Mouse (Mus musculus) right cerebral cortex, postnatal 14 days (tissue): ENCODE data around the gene Rcn3.
"Not testable (repeated sequence)": the region's sequence is repeated elsewhere in the genome, so short reads cannot be mapped to it uniquely, and the experiment has no call there.

ENCODE experiments used
- DNase-seq: peaks from one replicate; pipeline ENCODE4 v3.0.0; 2022

Rcn3 gene

DNA sequence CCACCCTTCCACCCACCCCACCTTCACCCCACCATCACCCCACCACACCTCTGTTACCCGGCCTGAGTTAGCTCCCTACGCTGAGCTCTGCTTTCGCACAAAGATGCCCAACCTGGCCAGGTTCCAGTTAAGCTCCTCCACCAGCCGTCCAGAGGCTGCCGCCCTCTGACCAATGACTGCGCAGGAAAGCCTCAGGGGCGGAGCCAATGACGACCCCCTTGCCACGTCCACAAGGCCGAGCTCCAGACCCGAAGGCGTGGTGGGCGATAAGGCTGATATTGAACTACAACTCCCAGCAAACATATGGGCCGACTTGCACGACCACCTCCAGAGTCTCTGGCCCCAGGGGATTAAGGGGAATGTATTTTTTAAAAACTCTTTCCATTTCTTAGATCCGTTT, at the start of gene Rcn3:
Gene Rcn3, minus strand, starts transcription at position 174 of the 400 bp plus-strand sequence.
- peak; percentile 59 for DNase-seq

- DNase-seq: no peak
These were observed 49.3 kb upstream of the Rcn3 start for GRCm38 (mm10) chr7:45141319-45141718.

DNA sequence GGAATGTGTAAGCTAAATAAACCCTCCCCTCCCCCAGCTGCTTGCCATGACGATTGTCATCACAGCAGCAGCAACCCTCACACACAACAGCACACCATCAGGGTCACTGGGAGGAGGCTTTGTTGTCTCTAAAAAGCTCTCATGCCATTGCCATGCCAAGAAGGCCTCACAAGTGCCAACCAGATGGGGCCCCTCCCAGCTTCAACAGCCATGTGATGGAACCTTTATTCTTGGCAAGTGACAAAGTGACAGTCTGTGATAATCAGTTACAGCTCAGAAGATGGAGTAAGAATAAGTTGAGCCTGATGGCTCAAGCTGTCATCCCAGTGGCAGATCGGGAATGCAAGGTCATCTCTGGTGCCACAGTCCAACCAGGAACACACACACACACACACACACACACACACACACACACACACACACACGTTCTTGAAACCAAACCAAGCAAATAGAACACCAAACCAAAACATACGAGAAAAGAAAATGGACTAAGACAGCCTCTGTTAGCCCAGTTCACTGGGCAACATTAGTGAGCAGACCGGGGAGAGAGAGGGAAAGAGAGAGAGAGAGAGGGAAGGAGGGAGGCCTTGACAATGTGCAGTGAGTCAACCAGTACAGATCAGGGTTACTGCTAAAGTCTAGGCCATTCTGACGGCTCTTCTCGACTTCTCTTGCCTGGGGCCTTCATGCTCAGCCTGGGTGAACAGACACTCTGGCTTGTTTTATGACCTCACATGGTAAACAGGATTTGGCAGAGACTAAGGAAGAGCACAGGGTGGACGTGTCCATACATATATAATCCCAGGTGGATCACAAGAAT, 48.1 kb upstream of the Rcn3 start:
- DNase-seq: no peak

- no peak for DNase-seq
These were observed 46.4 kb upstream of the Rcn3 start for GRCm38 (mm10) chr7:45138403-45138802.

- no peak for DNase-seq
These were observed 45.4 kb upstream of the Rcn3 start for GRCm38 (mm10) chr7:45137171-45138006.

- DNase-seq: peak; percentile 86
These were observed 44.1 kb upstream of the Rcn3 start, which contains the start of the genes Gm45713 and Flt3l for GRCm38 (mm10) chr7:45135993-45136567. Gene Gm45713 (minus strand): TSS chr7:45136231. Gene Flt3l (minus strand): TSS chr7:45136432.

DNA sequence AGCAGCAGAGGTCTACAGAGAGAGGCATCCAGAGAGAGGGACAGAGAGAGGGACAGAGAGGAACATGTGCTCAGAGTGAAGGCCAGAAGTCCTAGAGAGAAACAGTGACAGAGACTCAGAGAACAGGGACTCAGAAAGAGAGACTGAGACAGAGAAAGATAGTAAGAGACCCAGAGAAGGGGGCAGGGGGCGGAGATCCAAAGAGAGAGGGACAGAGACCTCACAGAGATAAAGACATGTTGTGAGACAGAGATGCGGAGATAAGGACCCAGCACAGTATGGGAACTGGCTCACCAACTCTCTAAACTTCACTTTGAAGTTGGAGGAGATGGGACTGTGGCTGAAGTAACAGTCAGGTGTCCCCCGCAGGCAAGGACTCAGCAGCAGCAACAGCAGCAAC, 43.3 kb upstream of the Rcn3 start:
- DNase-seq: no peak

DNA sequence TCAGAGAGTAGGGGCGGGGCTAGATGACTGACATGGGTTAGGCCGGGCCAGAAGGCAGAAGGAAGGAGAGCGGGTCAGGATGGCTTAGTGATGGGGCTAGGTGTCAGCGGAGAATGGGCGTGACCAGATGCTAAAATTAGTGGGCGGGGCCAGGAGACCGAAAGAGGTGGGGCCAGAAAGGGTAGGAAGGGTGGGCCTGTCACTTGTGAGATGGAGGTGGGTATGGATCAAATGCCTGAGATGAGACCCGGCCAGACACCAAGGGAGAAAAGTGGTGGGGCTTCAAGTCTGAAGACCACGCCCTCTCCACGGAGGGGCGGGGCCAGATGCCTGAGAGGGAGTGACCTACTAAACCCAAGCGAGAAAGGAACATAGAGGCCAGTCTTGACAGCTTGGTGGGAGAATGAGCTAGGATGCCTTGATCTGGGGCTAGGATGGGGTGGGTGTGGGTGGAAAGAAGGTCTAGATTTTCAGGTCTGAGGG, 42.6 kb upstream of the Rcn3 start:
- no peak for DNase-seq

DNA sequence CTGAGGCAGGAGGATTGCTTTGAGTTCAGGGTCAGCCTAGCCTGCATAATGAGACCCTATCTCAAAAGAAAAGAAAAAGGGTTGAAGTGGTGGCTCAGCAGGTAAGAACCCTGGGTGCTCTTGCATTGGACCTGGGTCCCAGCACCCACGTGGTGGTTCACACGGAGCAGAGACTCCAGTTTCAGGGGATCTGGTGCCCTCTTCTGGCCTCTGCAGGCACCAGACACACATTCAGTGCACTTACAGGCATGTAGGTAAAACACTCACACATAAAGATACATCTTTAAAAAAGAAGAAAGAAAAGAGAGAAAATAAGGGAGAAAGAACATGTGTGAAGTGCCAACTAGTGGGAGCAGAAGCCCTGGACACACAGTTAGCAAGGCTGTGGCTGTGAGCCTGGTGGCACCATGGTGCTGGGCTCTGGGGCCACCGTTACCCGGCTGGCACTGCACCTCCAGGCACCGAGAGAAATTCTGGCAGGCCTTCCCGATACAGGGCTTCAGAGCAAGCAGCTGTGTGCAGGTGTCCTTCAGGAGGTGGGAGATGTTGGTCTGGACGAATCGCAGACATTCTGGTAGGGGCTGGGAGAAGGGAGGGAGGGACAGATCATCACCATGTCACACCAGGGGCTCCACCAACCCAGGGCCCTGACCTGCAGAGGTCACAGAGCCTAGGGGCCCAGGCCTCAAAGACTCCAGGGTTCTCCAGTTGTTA, 41.6 kb upstream of the Rcn3 start:
- DNase-seq: no peak

GRCm38 (mm10) chr7:45131850-45132249, 39.8 kb upstream of the Rcn3 start:
- no peak for DNase-seq

DNA sequence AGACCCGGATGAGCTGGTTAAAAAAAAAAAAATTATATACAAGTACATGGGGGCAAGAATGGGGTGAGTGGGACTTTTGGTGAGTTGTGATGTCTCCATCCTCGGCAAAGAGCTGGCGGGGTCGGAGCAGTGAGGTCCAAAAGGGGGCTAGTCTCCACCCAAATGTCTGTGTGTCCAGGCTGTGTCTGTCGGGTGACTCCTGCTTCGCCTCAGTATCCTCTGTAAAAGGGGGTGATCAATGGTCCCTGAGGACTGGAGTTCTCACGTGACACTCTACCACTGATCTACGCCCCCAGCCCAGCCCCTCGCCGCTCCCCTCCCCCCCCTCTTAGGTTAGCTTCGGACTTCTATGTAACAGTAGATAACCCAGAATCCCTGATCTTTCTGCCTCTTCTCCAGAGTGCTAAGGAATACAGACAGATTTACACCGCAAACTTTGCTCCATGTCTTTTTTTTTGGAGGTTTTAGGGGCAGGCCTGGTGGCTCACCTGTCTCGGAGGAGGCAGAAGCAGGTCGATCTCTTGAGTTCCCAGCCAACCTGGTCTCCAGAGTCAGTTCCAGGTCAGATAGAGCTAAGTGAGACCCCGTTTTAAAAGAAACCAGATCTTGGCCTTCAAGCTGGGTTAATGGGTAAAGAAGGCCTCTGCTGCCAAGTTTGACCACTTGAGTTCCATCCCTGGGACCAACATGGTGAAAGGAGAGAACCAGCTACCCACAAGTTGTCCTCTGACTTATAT, 37.9 kb upstream of the Rcn3 start:
- no peak for DNase-seq

DNA sequence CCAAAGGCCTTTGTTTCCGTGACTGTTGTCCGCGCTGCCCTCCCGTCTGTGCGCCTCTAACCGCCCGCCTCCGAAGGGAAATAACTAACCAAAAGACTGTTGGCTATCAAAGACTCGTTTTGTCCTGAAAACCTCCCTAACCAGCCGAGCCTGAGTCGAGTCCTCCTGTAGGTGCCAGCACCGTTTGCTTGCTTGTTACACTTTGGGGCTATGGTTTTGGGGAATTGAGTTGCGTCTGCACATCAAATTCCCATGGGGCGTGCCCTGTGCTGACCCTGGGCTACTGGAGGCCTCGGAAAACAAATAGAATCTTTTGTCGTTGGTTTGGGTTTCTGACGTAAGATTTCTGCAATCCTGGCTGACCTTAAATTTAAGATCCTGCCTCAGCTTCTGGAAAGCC, 37.3 kb upstream of the Rcn3 start:
- no peak for DNase-seq

DNA sequence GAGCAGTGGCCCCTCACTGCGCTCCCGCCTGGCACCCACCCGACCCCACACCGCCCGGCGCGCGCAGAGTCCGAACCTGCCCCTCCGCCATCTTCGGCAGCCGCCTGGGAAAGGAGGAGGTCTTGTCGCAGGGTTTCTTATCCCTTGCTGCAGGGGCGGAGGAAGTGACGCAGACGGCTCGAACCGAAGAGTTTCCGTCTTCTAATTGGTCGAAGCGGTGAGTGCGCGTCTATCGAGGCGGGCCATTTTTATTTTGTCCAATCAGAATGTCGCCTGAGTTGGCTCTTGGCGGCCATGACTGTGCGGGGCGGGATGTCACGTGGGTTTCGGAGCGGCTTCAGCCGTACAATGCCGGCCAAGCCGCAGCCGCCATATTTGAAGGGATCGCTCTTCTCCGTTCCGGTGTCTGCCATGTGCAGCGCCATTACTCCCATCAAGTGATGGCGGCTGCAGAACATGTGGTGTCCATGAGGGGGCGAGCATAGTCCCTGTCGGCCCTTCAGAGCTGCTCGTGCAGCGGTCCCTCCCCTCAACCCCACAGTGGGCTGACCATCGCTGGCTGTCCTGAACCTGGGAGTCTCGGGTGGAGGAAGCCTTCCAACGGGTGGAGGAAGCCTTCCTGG, 36.7 kb upstream of the Rcn3 start, which contains the start of gene Rpl13a:
Gene Rpl13a, minus strand, starts transcription at position 138 of the 623 bp plus-strand sequence.
- DNase-seq: peak; percentile 97

DNA sequence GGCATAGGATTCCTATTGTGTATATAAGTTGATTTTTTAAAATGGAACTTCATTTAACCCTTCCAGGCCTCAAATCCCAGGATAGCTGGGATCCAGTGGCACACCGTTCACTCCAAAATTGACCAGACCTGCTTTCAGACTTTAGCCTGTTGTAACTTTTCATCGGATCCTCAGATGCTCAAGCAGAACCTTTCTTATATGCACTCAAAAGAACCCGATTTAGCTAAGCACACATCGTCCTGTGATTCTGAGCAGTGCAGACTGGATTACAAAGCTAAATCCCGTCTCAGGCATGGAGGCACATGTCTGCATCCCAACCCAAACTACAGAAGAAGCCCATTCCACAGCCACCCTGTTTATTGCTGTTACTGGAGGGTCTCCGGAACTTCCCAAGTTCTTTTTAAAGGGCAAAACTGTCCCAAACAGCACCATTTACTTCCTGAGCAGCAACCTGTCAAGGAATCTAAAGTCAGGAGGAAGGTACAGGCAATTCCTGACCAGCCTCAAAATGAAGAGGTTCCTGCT, 35.7 kb upstream of the Rcn3 start:
- no peak for DNase-seq

GRCm38 (mm10) chr7:45126844-45127699, 35.1 kb upstream of the Rcn3 start:
- no peak for DNase-seq

- DNase-seq: no peak
These were observed 34.3 kb upstream of the Rcn3 start for GRCm38 (mm10) chr7:45126147-45126843.

GRCm38 (mm10) chr7:45125649-45126048, 33.6 kb upstream of the Rcn3 start:
- DNase-seq: not testable (repeated sequence)

DNA sequence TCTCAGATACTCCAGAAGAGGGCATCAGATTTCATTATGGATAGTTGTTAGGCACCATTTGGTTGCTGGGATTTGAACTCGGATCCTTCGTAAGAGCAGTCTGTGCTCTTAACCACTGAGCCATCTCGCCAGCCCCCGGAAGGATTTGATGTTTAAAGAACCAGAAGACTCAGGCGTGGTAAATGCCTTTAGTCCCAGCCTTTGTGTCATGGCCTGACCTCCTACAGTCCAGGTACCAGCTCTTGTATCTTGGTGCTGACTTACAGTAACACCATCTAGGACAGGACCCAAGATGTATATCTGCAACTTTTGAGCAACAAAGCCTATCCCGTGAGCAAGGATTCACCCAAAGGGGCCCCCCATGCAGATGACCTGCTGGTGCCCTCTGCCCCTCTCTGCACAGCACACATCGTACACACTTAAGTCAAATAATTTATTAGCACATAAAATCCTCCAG, 33.2 kb upstream of the Rcn3 start:
- DNase-seq: no peak
